Mouse (Mus musculus): ENCODE results near the gene Mmab.

Mmab gene

GRCm38 (mm10) chr5:114443566-114444367 is at the start of gene Mmab, which contains the start of gene Mvk:
Gene Mmab (minus strand): TSS chr5:114444060.
Gene Mvk (plus strand): TSS chr5:114444269.
- DNase-seq (ENCODE audit: low read depth, low spot score) = peak; percentile 100

- DNase-seq (ENCODE audit: low read depth, low spot score) = no peak
Measured at GRCm38 (mm10) chr5:114490241-114490640, 46.4 kb upstream of the Mmab start.

- no peak for DNase-seq (ENCODE audit: low read depth, low spot score)
Measured at GRCm38 (mm10) chr5:114489570-114489969, 45.7 kb upstream of the Mmab start.

- no peak for DNase-seq (ENCODE audit: low read depth, low spot score)
Measured at GRCm38 (mm10) chr5:114485685-114486084, 41.8 kb upstream of the Mmab start.

- no peak for DNase-seq (ENCODE audit: low read depth, low spot score)
Measured at GRCm38 (mm10) chr5:114482587-114483011, 38.7 kb upstream of the Mmab start.

GRCm38 (mm10) chr5:114478267-114478666 is 34.4 kb upstream of the Mmab start:
- no peak for DNase-seq (ENCODE audit: low read depth, low spot score)

- no peak for DNase-seq (ENCODE audit: low read depth, low spot score)
Measured at GRCm38 (mm10) chr5:114474741-114475491, 31.1 kb upstream of the Mmab start.

- no peak for DNase-seq (ENCODE audit: low read depth, low spot score)
Measured at GRCm38 (mm10) chr5:114470359-114470758, 26.5 kb upstream of the Mmab start.

GRCm38 (mm10) chr5:114468007-114468406 is 24.1 kb upstream of the Mmab start:
- DNase-seq (ENCODE audit: low read depth, low spot score) = no peak

GRCm38 (mm10) chr5:114467430-114467829 is 23.6 kb upstream of the Mmab start:
- no peak for DNase-seq (ENCODE audit: low read depth, low spot score)

GRCm38 (mm10) chr5:114467019-114467418 is 23.2 kb upstream of the Mmab start:
- no peak for DNase-seq (ENCODE audit: low read depth, low spot score)

GRCm38 (mm10) chr5:114465641-114466040 is 21.8 kb upstream of the Mmab start:
- no peak for DNase-seq (ENCODE audit: low read depth, low spot score)

GRCm38 (mm10) chr5:114464561-114464960 is 20.7 kb upstream of the Mmab start:
- no peak for DNase-seq (ENCODE audit: low read depth, low spot score)

GRCm38 (mm10) chr5:114462067-114463040 is 18.5 kb upstream of the Mmab start:
- DNase-seq (ENCODE audit: low read depth, low spot score) = no peak

- DNase-seq (ENCODE audit: low read depth, low spot score) = peak; percentile 82
Measured at GRCm38 (mm10) chr5:114461238-114461637, 17.4 kb upstream of the Mmab start.

GRCm38 (mm10) chr5:114456995-114457605 is 13.2 kb upstream of the Mmab start:
- no peak for DNase-seq (ENCODE audit: low read depth, low spot score)

- DNase-seq (ENCODE audit: low read depth, low spot score) = no peak
Measured at GRCm38 (mm10) chr5:114456287-114456686, 12.4 kb upstream of the Mmab start.

- DNase-seq (ENCODE audit: low read depth, low spot score) = no peak
Measured at GRCm38 (mm10) chr5:114449011-114449410, 5.2 kb upstream of the Mmab start.

GRCm38 (mm10) chr5:114444368-114444692 is 470 bp upstream of the Mmab start:
- DNase-seq (ENCODE audit: low read depth, low spot score) = no peak

GRCm38 (mm10) chr5:114435588-114435987 is 8.3 kb downstream of the Mmab start:
- no peak for DNase-seq (ENCODE audit: low read depth, low spot score)

- no peak for DNase-seq (ENCODE audit: low read depth, low spot score)
Measured at GRCm38 (mm10) chr5:114434359-114434758, 9.5 kb downstream of the Mmab start.
